Mouse (Mus musculus) spleen, postnatal 36 days (tissue): ENCODE results near the gene Lrrfip1.

ENCODE experiments used
- DNase-seq, 2 experiments: peaks; one replicate each; pipeline ENCODE4 v3.0.0; 2022; ENCODE audit warnings: low spot score in 2 of 2, mixed read lengths in 1 of 2

Gene Lrrfip1

DNA sequence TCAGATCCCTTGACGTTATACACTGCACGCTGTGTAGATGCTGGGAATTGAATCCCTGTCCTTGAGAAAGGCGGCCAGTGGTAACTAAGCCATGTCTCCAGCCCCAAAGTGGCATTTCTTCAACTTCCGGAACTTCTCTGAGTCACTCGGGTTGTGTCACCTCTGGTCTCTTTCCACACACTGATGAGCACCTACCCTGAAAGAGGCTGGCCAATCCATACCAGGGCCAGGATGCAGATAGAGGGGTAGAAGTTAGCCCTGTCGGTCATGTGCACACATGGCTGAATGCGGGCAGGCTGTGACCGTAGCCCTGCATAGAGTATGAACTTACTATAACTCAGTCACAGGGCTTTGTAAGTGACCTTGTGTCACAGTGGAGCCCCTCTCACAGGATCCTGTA lies 57.9 kb downstream of the Lrrfip1 start:
- peak; percentile 35 to 52 for DNase-seq

DNA sequence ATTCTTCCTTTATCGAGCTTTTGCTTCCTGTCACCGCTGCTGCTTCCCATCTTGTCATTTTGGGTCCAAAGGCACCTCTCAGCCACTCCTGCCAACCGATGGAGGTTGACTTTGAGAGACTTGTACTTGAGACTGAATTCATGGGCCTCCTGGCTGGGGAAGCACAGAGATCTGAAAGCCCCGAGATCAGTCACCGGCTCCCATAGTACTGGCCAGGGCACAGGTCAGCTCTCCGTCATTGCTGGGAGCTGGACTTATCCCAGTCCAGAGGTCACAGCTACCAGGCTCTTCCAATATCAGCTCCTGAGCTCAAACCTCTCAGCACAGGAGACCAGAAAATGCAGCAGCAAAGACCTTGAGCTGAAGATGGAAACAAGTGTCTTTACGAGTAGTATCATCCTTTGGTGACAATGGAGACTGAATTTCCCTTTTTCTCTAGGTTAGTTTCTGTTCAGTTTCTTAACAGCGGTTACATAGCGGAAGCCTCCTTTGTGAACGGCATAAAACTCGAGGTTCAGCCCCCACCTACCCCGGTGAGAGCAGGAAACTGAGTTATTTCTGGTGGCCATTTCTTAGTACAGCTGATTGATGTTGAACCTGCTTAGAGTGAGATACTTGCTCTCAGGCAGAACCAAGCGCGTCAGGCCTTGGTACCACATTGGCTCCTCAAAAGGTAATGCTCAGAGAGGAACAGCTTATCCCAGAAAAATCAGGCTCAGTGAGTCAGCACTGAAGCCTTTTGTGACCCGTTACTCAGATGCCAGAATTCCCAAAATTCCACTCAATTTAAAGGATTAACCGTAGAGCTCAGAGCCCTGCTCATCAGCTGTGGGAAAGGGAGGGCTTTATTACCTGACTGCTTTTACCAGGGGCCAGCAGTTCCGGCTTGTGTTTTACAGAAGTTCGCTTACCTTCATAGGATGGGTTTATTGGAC lies 59.0 kb downstream of the Lrrfip1 start:
- DNase-seq, result peak; percentile 88 to 89

DNA sequence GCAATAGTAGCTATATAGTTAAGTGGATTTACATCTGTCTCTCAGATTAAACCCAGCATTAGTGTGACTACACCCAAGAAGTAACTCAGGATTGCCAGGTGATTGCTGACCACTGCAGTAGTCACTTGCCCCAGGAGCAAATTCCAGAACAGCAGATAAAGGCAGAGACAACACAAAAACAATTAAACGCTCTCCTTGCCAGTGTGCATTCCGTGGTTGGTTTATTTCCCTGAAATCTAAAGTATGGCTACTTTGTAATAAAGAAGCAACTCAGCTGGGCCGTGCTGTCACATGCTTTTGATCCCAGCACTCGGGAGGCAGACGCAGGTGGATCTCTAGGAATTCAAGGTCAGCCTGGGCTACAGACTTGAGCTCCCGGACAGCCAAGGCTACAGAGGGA lies 59.7 kb downstream of the Lrrfip1 start:
- DNase-seq, result no peak

DNA sequence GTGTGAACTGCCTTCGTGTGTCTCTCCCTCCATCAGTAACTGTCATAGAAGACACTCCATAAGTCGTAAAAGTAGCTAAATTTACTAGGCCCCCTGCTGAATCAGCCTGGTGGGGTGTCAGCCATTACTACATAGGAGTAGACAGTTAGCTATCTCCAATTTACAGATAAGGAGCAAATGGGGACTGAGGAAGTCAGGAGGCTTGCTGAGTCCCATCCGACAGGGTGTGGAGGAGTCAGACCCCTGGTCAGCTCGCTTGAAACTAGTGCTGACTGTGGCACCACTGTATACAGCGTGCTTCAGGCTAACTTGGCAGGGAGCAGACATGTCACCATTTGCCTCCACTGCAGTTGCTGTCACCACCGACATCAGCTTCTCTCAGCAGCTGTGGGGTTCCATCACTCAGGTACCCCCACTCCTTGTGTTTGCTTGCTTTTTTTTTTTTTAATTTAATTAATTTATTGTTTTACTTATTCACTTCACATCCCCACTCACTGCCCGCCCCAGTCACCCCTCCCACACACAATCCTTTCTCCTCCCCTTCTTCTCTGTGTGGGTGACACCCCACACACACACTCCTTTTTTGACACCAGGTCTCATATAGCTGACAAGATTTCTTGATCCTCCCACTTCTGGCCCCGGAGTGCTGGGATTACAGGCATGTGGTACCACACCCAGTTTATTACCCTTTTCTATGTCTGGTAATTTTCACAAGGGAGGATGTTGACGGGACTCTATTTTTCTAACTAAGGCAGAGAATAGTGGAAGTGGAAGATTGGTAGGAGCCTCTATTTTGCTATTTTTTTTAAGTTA lies 61.5 kb downstream of the Lrrfip1 start:
- DNase-seq, result no peak

DNA sequence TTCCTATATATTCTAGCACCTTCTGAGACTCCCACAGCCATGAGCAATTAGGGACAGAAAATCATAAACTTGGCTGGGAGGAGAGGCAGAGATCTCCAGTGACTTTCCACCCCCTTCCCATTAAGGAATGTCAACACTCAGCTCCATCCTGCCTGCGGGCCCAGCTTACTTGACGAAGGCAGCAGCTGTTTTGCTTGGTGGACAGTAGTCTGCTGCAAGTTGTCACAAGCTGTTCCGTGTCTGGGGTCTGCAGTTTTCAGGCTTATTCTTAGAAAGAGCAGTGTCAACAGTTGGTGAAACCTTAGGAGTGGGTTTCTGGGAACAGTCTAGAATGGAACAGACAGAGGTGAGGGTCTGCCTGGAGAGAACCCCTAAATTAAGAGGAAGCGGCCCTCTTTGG lies 62.6 kb downstream of the Lrrfip1 start:
- no peak for DNase-seq

DNA sequence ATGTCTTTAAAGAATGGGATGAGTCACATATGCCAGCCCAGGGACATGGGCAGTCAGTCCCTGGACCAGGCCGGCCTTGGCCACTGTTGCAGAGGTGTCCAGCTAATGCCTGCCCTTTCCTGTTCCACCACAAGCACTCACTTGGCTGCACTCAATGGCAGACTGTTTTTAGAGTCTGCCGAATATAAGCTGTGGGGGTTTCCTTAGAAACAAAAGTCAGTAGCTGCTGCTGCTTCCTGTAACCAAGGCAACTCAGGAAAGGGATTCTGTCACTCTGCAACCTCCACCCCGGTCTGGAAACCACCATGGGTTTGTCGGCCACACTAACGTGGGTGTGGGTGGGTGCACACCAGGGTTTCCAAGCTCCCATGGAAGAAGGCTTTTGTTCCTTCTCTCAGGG lies 63.8 kb downstream of the Lrrfip1 start:
- peak; percentile 68 to 70 for DNase-seq

DNA sequence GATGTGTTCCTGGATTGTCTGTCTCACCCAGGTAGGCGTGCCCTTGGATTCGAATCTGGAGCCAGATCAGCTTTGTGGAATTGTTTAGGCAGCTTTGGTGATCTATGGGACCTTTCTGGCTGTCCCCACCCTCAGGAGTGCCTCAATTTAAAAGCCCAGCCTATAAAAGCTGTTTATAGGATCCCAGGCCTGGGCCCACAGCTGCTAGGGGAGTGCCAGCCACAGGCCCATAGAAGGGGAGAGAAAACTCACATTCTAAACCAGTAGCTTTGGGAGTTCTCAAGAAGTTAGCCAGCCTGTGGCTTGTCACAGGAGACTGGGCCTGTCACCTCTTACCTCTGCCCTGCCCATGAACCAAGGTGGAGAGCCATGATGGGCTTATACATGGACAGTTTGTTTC lies 65.5 kb downstream of the Lrrfip1 start:
- DNase-seq, result no peak

DNA sequence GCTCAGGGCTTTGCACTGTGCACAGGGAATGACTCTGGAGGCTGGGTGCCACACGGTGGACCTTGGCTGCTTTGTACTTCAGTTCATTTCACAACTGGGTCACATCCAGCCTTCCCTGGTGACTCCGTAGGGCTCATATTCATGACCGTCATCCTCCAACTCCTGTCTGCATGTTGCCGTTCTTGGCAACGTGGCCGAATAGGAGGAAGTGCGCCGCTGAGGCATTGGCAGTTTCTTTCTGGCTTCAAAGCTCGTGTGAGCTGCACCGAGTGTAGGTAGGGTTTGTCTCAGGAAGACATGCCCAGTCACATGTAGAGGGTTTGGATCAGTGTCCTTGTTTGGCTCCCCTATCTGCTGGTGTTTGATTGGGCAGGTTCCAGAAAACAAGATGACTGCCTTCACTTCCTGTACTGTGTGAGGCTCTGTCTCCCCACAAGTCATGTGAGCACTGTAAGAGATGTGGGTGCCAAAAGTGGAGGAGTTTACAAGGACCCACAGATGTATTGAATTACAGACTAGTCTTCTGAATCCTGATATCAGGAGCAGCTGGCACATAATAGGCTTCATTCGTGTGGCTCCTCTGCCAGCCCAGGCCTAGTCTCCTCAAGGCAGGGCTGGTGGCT lies 66.5 kb downstream of the Lrrfip1 start:
- peak; percentile 45 for DNase-seq

DNA sequence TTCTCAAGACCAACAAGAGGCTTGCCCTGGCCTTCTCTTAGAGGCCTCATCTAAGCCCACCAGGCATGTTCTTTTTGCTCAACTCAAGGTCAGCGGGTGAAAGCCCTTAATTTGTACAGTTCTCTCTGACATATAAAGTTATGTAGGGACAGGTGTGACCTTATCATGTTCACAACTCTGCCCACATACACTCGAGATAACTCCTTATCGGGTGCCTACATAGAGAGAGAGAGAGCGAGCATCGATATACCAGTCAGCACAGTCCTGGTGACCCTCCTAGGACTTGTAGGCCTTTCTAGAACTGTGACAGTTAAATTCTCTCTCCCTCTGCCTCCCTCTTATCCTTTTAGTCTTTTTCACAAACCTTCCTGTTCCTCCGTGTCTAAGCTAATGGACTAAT lies 67.5 kb downstream of the Lrrfip1 start:
- no peak for DNase-seq

DNA sequence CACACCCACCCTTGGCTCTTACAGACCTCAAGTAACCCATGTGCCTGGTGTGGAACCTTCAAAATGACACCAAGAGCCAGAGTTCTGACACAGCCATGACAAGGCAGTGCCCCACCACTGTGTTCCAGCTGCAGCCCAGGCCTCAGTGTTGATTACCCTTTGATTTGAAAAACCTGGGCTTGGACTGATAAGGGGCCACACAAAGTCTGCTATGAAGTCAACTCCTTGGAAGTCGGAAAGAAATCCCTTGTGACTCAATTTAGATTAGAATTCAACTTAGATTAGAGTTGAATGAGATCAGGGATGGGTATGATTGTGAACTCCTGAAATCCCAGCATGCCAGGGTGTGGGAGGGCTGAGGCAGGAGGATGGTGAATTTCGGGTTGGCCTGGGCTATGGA lies 68.1 kb downstream of the Lrrfip1 start:
- DNase-seq, result no peak

DNA sequence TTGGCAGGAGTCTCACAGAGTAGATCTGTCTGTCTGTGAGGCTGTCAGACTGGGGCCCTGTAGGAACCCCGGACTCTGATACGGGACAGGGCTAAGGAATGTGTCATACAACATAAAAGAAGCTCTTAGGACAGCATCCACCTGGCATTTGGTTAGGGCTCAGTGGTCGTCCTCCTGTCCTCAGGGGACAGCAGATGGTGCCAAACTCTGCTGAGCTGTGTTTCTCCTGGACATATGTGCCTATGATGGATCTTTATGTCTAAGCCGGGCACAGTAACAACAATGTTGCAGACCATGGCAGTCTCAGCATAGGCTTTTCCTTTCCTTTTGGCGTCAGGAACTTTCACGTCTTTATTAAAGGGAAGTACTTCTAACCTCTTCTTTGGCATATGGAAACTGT lies 69.2 kb downstream of the Lrrfip1 start:
- DNase-seq, result no peak

DNA sequence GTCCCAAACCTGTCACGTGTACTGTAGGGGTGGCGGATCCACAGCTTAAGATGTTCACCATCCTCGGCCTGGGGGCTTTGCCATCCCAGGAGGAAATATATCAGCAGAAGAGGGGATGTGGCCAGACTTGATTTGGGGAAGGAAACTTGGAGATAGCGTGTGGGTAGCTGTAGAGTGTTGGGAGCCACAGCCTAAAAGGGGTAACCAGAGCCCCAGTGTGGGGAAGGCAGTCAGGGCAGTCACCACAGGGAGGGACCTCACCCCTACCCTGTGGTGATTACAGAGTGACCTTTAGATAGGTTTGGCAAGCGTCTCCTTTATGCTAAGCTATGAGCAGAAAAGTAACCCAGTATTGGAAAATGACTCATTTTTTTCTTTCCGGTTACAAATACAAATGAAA lies 71.0 kb downstream of the Lrrfip1 start:
- no peak for DNase-seq

DNA sequence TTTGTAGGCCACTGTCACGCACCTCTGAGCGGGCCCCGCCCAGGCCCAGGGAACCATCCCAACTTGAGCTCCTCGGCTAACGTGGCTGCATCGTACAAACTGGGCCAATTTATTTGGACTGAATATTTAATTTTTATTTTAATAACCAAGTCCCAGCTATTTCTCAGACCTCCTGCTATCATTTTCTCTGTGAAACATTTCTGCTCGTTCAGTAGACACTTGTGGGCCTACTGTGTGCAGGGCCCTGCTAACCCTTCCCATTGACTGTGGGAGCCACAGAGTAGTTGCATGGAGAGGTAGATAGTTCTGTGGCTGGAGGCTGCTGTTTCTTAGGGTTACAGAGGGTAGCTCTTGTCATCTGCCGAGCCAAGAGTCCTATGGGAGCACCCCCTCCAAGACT lies 72.0 kb downstream of the Lrrfip1 start:
- no peak for DNase-seq

DNA sequence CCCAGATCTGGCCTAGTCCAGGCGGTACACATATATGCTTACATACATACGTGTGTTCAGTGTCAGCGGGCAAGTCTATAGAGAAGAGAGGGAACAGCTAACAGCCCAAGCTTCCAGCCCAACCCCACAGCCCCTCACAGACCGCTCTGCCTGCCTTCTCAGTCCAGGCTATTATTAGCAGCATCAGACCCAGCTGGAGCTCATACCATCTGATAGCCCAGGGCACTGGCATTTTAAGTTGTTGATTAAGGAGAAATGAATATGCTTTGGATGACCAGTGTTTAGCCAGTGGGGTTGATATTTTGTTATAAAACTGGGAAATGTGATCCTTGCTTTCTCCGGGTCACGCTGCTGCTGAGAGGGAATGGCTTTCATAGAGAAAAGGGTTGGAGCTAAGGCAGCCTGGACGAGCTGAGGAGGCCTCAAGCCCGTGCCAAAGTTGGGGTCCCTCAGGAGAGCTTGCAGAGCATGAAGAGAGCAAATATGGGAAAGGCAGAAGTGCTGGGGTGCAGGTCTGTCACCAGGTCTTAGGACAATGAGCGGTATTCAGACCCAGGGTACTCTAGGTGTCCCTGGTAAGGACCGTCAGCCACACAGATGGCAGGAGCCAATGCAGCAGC lies 73.2 kb downstream of the Lrrfip1 start:
- no peak for DNase-seq

DNA sequence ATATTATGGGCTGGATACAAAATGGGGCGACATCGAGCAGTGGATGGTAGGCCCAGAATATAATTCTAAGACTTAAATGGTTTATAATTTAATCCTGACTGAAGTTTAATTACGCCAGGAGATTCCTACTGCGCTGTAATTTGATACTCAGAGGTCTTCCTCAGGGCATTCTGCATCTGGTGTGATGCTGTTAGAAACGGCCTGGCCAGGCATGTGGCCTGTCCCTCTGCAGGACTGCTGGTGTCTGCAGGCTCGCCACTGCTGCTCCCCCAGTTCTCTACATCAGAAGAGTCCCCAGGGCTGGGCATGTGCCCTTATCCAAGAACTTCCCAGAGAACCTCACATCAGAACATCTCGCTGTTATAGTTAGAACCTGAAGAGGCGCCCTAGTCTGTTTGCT lies 78.4 kb downstream of the Lrrfip1 start:
- no peak for DNase-seq

DNA sequence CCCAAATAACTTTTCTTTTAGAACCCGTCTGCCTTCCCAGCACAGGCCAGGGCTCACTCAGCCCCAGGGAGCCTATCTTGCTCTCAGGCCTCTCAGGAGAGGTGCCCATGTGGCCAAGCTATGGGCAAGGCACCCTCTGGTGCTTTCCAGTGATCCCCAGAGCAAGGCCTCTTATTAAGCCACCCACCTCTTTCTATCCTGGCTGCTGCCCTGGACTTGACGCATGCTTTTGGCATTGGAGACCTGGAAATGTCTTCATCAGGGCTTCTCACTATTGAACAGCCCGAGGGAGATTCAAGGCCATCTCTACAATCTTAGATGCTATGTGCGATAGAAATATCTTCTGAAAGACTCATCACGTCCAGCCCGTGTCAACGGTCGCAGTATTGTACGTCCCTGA lies 78.9 kb downstream of the Lrrfip1 start:
- DNase-seq, result no peak

DNA sequence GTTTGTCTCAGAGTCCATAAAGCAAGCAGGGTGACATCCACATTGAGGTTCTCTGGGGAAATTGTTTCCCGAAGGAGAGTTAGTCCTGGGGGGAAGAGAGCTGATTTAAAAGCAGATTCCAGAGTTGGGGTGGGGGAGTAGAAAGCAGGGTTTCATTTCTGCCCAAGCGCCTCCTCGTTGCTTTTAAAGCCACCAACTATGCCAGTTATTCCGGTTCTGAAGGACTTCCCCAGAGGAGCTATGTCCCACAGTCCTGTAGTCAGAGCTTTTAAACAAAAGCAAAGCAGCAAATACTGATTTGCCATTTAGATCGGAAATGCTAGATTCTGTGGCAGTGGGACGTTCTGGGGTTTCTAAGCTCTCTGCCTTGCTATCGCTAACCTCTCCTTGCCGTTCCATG lies 79.4 kb downstream of the Lrrfip1 start:
- no peak for DNase-seq

DNA sequence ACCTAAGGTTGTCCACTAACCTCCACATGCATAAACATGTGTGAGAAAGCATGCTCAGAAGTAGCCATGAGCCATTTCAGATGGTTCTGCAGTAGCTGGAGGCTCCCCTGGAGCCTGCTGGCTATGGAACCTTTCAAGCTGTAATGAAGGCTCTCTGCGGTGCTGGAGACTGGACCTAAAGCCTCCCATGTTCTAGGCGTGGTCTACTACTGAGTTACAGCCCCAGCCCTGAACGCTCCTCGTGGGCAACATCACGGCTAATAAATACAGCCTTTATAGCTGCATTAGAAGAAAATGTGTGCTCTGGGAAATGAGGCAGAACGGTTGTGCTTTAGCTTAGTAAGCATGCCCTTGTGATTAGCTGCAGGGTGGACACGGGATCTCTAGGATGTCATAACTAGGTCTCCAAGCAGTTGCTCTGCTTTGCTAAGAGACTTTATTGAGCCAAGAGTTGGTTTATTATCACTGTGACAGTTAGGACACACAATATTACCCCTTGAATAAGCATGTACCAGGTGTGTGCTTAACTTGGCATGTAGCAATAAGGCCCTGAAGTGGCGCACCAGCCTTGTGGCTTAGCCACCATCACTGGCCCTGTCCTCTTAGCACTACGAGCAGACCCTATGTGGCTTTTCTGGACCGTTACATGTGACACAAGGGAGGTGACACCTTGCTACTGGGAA lies 81.3 kb downstream of the Lrrfip1 start:
- no peak for DNase-seq

DNA sequence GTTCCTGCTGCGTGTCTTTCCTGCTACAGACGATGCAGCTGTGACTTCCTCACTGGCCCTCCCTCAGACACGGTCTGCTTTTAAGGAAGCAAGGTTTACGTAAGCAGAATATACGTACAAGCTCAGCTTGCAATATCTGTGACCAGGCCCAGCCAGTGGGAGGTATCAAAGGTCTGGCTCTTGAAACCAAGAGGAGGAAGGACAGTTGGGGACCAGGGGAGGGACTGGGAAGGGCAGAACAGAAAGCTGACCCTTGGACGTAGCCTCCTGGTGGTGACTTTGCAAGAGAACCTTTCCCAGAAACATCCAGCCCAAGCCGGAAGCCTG lies 81.8 kb downstream of the Lrrfip1 start:
- peak; percentile 61 to 65 for DNase-seq

DNA sequence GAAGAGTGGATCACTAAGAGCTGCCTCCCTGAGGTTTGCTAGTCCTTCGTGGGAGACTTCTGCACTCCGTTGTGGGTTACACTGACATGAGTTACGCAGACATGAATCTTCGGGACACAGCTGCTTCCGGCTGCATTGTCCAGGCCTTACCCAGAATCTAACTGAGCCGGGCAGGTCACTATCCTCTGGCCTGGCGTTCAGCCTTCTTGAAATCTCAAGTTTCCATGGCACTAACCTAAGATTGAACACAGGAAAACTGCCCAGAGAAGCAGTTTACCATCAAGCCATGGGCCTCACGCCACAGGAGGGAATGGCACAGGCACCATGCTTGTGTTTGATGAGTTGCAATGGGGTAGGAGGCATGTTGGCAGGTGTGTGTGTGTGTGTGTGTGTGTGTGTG lies 85.8 kb downstream of the Lrrfip1 start:
- no peak for DNase-seq

DNA sequence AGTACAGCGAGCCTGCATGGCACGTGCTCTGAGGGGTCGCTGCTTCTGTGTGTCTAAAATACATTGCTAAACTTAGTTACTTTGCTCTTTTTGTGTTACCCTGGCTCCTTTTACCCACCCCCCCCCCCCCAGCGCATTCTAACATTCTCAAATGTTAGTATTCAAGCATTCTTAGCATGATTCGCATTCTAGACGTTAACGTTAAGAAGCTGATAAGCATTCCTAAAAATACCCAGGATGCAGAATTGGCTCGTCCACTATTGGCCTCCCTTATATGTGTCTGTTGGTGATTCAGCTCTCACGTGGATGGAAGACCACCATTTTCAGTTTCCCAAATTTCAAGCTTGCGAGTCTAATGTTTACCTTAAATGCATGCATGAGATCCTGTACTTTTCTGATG lies 86.5 kb downstream of the Lrrfip1 start:
- no peak for DNase-seq

DNA sequence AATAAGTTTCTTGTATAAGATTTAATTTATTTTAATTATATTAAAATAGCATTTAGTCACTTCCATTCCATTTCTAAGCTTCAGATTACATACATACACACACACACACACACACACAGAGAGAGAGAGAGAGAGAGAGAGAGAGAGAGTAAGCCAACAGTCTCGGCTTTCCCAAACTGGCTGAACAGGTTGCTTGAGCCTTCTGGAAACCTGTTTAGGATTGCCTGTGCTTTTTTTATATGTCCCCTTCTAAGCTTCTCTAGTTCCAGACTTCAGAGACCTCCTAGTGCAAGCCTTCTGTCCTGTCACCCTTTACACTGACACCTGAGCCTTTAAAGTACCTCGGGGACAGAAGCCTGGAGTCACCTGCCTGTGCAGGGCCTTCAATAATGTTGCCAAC lies 87.1 kb downstream of the Lrrfip1 start:
- no peak for DNase-seq
